Mouse (Mus musculus) heart, postnatal 4 days (tissue): ENCODE results near the gene Lamp2. TPM values are rescaled to one million over a fixed set of nuclear protein-coding genes. Genes with fewer than 3 reads are reported as not detected.
"Not testable (repeated sequence)": the region's sequence is repeated elsewhere in the genome, so short reads cannot be mapped to it uniquely, and the experiment has no call there.

Experiments used
- DNase-seq: peaks from one replicate; pipeline ENCODE4 v3.0.0; 2021
- total RNA-seq, 2 experiments: library from RNA; stranded (reverse); gene quantifications; 2 replicates each; pipeline ENCODE4 v1.2.3; 2021

Gene Lamp2
- total RNA-seq = 100 to 1,000 TPM; 144 TPM

GRCm38 (mm10) chrX:38455890-38456634 is at the start of gene Lamp2:
Gene Lamp2 (minus strand): TSS chrX:38456454.
- peak; percentile 82 for DNase-seq

DNA sequence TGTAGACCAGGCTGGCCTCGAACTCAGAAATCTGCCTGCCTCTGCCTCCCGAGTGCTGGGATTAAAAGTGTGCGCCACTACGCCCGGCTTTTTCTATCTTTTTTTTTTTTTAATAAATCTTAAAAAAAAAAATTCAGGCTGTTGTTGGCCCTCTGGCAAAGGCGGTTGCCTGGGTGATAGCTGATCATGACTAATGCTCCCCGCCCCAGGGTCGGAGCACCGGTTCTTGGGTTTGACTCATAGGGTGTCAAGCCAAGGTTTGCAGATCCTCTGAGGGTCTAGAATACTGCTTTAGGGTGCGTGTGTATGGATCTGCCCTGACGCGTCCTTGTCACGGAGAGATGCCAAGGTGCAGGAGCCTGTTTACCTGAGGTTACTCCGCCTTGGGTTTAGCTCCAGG is 48.6 kb upstream of the Lamp2 start:
- DNase-seq = no peak

DNA sequence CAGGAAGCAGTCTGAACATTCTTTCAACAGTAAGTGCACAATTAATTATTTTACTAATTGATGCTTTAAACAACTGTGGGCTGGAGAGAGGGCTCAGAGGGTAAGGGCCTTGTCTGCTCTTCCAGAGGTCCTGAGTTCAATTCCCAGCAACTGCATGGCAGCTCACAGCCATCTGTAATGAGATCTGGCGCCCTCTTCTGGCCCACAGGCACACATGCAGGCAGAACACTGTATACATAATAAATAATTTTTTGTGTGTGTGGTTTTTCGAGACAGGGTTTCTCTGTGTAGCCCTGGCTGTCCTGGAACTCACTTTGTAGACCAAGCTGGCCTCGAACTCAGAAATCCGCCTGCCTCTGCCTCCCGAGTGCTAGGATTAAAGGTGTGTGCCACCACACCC is 45.9 kb upstream of the Lamp2 start:
- DNase-seq = not testable (repeated sequence)

DNA sequence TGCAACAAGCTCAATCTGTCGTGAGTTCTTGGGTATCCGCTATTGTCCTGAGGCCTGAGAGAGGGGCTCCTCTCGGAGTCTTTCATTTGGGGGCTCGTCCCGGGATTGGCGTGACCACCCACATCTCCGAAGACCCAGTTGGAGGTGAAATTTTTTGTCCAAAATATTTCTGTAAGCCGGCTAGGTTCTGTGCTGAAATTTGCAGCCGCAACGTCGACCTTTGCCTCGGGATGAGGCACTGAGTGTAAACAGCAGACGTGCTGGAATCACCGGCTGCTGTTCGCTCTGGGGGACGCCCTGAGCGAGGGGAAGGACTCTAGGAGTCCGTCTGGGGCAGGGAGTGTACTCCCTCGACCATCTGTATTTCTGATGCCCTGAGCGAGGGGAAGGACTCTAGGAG is 29.2 kb upstream of the Lamp2 start:
- DNase-seq = not testable (repeated sequence)

- no peak for DNase-seq
Observed at GRCm38 (mm10) chrX:38478583-38478982, 22.3 kb upstream of the Lamp2 start.

GRCm38 (mm10) chrX:38473537-38474299 is 17.5 kb upstream of the Lamp2 start:
- peak; percentile 80 for DNase-seq

- peak; percentile 13 for DNase-seq
Observed at GRCm38 (mm10) chrX:38473164-38473536, 16.9 kb upstream of the Lamp2 start.

- DNase-seq = no peak
Observed at GRCm38 (mm10) chrX:38466236-38466635, 10.0 kb upstream of the Lamp2 start.

DNA sequence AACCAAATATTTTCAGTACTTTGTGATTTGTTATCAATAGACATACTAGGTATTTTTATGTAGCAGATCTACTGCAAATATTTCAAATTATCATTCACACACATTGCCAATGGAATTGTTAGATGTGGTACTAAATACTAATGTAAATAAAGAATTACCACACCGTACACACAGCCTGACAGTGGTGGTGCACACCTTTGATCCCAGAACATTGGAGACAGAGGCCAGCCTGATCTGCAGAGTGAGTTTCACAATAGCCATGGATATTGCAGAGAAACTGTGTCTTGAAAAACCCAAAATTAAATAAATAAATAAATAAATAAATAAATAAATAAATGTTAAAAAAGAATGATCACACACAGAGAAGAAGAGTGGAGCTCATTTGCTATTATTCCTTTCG is 6.9 kb upstream of the Lamp2 start:
- no peak for DNase-seq

DNA sequence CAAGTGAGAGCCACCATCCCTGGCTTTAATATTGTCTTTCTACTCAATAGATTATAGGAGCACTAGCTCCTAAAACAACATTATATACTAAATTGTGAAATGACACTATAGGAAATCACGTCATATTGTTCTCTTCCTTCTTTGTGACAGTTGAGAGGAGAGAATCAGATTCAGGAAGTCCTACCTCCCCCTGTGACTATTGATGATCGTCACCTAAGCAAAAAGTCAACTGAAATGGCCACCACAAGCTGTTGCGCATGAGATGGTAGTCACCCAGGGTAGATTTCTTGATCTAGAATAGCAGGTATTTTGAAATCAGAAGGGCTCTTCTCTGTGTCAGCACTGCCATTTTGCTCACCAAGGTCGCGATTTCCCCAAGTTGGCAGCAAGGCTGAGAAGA is 5.8 kb upstream of the Lamp2 start:
- no peak for DNase-seq

GRCm38 (mm10) chrX:38460887-38461286 is 4.6 kb upstream of the Lamp2 start:
- no peak for DNase-seq

DNA sequence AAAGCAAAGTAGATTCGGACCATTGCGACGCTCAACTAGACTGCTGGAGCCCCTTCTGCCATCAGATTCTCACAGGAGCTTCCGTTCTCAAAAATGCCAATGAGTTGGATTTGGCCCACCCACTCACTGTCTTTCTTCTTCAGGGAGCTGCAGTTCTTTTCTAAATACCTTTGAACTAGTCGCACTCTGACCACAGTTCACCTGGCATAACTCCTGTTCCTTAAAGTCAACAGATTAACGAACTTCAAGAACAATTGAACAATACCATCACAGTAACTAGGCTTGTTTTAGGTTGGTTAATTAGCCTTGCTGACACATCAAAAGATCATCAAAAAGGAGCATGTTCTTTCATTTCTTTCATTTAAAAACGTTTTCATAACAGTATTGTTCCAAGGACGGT is 2.8 kb upstream of the Lamp2 start:
- DNase-seq = no peak

GRCm38 (mm10) chrX:38456635-38457006 is 367 bp upstream of the Lamp2 start:
- no peak for DNase-seq

- DNase-seq = no peak
Observed at GRCm38 (mm10) chrX:38455474-38455873, 780 bp downstream of the Lamp2 start.

GRCm38 (mm10) chrX:38454900-38455299 is 1.4 kb downstream of the Lamp2 start:
- no peak for DNase-seq

- no peak for DNase-seq
Observed at GRCm38 (mm10) chrX:38453924-38454323, 2.3 kb downstream of the Lamp2 start.

DNA sequence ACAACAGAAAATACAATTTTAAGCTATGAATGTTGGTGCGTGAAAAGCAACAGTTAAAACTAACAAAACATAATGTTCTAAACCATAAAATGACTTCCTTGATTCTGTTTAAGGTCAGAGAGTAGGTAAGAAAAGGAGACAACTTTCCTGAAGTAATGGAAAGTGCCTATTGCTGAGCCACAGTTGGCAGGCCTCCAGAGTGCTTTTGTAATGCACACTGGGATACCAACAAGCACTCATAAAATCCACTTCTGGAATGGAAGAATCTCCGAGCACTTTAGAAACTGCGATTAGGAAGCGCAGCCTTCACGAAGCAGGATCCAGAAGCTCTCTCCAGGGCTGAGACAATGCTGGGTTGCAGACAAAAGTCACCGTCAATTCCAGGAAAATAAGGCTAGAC is 5.8 kb downstream of the Lamp2 start:
- peak; percentile 16 for DNase-seq

GRCm38 (mm10) chrX:38445705-38446104 is 10.5 kb downstream of the Lamp2 start:
- DNase-seq = no peak

DNA sequence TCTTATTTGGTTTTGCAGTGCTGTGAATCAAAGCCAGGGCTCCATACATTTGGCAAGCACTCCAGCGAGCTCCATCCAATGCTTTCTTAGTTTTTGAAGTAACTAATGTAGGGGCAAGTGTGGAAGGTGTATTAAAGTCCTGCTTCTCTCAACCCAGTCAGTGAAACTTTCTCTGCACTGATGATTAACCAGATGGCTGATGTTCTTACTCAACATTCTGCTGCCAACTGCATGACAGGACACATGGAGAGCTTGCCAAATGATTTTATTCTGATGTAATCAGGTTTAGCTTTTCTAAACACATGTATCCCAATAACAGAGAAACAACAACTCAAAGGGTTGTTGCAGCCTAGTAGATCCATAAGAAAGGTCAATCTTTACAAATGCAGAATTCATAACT is 13.8 kb downstream of the Lamp2 start:
- DNase-seq = no peak

DNA sequence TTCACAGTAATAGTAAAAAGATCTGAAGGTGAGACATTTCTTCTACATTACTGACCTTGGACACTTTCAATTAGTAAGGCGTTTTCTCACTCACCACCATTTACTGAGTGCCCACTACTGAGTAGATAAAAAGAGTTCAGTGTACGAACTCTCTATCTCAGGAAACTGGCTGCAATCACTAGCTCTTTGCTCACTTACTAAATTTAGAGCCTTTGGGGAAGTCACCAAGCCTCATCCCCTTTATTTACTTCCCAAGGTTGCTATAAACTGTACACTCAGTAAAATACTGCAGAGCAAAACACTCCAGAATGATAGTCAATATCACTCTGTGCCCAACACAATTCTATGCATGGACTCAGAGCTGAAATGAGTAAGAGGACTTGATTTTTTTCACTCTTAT is 16.6 kb downstream of the Lamp2 start:
- DNase-seq = no peak

GRCm38 (mm10) chrX:38438147-38438791 is 18.0 kb downstream of the Lamp2 start:
- peak; percentile 87 for DNase-seq

- DNase-seq = no peak
Observed at GRCm38 (mm10) chrX:38429455-38429854, 26.8 kb downstream of the Lamp2 start.

DNA sequence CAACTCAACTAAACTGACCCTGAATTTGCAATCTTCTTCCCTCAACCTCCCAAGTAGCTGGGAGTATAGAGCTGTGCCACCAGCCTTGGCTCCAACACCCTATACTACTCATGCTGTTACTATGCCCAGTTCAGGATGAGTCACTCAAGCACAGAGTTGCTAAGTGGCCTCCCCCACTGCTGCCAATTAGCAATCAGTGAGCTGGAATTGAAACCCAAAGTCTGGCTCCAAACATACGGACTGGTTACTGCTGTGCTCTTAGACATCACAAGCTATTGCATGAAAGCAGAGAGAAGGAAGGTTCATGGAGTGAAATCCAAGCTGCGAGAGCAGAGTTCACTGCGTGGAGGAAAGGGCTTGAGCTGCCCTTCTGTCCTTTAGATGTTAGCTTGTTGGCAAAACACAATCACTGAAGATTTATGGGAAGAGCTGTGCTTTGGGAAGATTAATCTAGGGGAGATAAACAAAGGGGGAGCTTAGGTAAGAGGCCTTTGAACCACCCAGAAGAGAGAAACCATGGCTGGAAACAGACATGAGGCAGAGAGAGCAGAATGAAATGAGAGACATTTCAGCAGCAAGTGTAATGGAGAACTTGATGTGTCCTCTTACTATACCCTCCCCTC is 27.3 kb downstream of the Lamp2 start:
- DNase-seq = no peak
